Mouse (Mus musculus): ENCODE measurements around the gene Rnf7. TPM values are rescaled to one million over a fixed set of nuclear protein-coding genes. Genes with fewer than 3 reads are reported as not detected.

Rnf7 gene
- polyA plus RNA-seq, 1 experiment: 3.2 TPM

GRCm38 (mm10) chr9:96452956-96453355, 25.5 kb downstream of the Rnf7 start:
- Histone ChIP-seq H3K4me1 (ENCODE audit: control insufficient read depth) (no peaks in the 10 kb centered on the region), H3K36me3 (ENCODE audit: control insufficient read depth) (no peaks in the 10 kb centered on the region), H3K4me3 (replicated peaks) (no peak overlapping the region), H3K9me3 (ENCODE audit: control insufficient read depth, low read length) (no peaks in the 10 kb centered on the region), H3K27me3 (ENCODE audit: control insufficient read depth) (no peaks in the 10 kb centered on the region; the same call in 1 of the 2 replicates)
- TF ChIP-seq GATA1 (IDR thresholded peaks at IDR 0.05; ENCODE audit: low read length) (no peak), TAL1 (IDR thresholded peaks at IDR 0.05; ENCODE audit: low read length) (no peak)

GRCm38 (mm10) chr9:96450900-96451720, 27.4 kb downstream of the Rnf7 start:
- Histone ChIP-seq H3K9me3 (ENCODE audit: control insufficient read depth, low read length) (no peaks in the 10 kb centered on the region), H3K36me3 (ENCODE audit: control insufficient read depth) (no peaks in the 10 kb centered on the region), H3K4me1 (ENCODE audit: control insufficient read depth) (no peaks in the 10 kb centered on the region), H3K4me3 (replicated peaks) (no peak overlapping the region), H3K27me3 (ENCODE audit: control insufficient read depth) (no peaks in the 10 kb centered on the region; the same call in 1 of the 2 replicates)
- no peak for TF ChIP-seq TAL1 (IDR thresholded peaks at IDR 0.05; ENCODE audit: low read length)
- no peak for TF ChIP-seq GATA1 (IDR thresholded peaks at IDR 0.05; ENCODE audit: low read length)

GRCm38 (mm10) chr9:96449514-96449913, 29.0 kb downstream of the Rnf7 start:
- TF ChIP-seq GATA1 (IDR thresholded peaks at IDR 0.05; ENCODE audit: low read length) (no peak), TAL1 (IDR thresholded peaks at IDR 0.05; ENCODE audit: low read length) (no peak)
- H3K4me1 ChIP-seq (ENCODE audit: control insufficient read depth): no peaks in the 10 kb centered on the region
- H3K4me3 ChIP-seq (replicated peaks): no peak overlapping the region
- no peaks in the 10 kb centered on the region for H3K36me3 ChIP-seq (ENCODE audit: control insufficient read depth)
- no peaks in the 10 kb centered on the region for H3K27me3 ChIP-seq (ENCODE audit: control insufficient read depth)
- H3K9me3 ChIP-seq (ENCODE audit: control insufficient read depth, low read length): no peaks in the 10 kb centered on the region

- no peak for TF ChIP-seq GATA1 (IDR thresholded peaks at IDR 0.05; ENCODE audit: low read length)
- TF ChIP-seq TAL1 (IDR thresholded peaks at IDR 0.05; ENCODE audit: low read length): no peak
- no peaks in the 10 kb centered on the region for H3K36me3 ChIP-seq (ENCODE audit: control insufficient read depth)
- peaks cover 12% of the 10 kb centered on the region for H3K27me3 ChIP-seq (ENCODE audit: control insufficient read depth)
- H3K4me3 ChIP-seq (replicated peaks): no peak overlapping the region
- H3K9me3 ChIP-seq (ENCODE audit: control insufficient read depth, low read length): no peaks in the 10 kb centered on the region
- no peaks in the 10 kb centered on the region for H3K4me1 ChIP-seq (ENCODE audit: control insufficient read depth)
These were observed 33.1 kb downstream of the Rnf7 start for GRCm38 (mm10) chr9:96445351-96445750.

GRCm38 (mm10) chr9:96442081-96442480, 36.4 kb downstream of the Rnf7 start:
- H3K27me3 ChIP-seq (ENCODE audit: control insufficient read depth): peaks cover 45% of the 10 kb centered on the region
- H3K4me1 ChIP-seq (ENCODE audit: control insufficient read depth): peaks cover 2% of the 10 kb centered on the region; the same call in 1 of the 2 replicates
- H3K9me3 ChIP-seq (ENCODE audit: control insufficient read depth, low read length): no peaks in the 10 kb centered on the region
- H3K36me3 ChIP-seq (ENCODE audit: control insufficient read depth): no peaks in the 10 kb centered on the region
- TF ChIP-seq TAL1 (IDR thresholded peaks at IDR 0.05; ENCODE audit: low read length) (no peak), GATA1 (IDR thresholded peaks at IDR 0.05; ENCODE audit: low read length) (no peak)
- no peak overlapping the region for H3K4me3 ChIP-seq (replicated peaks)

- peaks cover 2% of the 10 kb centered on the region; the same call in 1 of the 2 replicates for H3K4me1 ChIP-seq (ENCODE audit: control insufficient read depth)
- H3K4me3 ChIP-seq (replicated peaks): no peak overlapping the region
- no peaks in the 10 kb centered on the region for H3K9me3 ChIP-seq (ENCODE audit: control insufficient read depth, low read length)
- no peaks in the 10 kb centered on the region for H3K36me3 ChIP-seq (ENCODE audit: control insufficient read depth)
- TF ChIP-seq GATA1 (IDR thresholded peaks at IDR 0.05; ENCODE audit: low read length) (no peak), TAL1 (IDR thresholded peaks at IDR 0.05; ENCODE audit: low read length) (no peak)
- H3K27me3 ChIP-seq (ENCODE audit: control insufficient read depth): peaks cover 61% of the 10 kb centered on the region
These were observed 40.1 kb downstream of the Rnf7 start for GRCm38 (mm10) chr9:96438334-96438871.

- Histone ChIP-seq H3K4me1 (ENCODE audit: control insufficient read depth) (peaks cover 2% of the 10 kb centered on the region; the same call in 1 of the 2 replicates), H3K27me3 (ENCODE audit: control insufficient read depth) (peaks cover 61% of the 10 kb centered on the region), H3K36me3 (ENCODE audit: control insufficient read depth) (no peaks in the 10 kb centered on the region), H3K4me3 (replicated peaks) (peak overlapping the region; percentile 3), H3K9me3 (ENCODE audit: control insufficient read depth, low read length) (no peaks in the 10 kb centered on the region)
- TF ChIP-seq GATA1 (IDR thresholded peaks at IDR 0.05; ENCODE audit: low read length) (no peak), TAL1 (IDR thresholded peaks at IDR 0.05; ENCODE audit: low read length) (no peak)
These were observed 40.6 kb downstream of the Rnf7 start for GRCm38 (mm10) chr9:96437805-96438333.

- Histone ChIP-seq H3K27me3 (ENCODE audit: control insufficient read depth) (peaks cover 61% of the 10 kb centered on the region), H3K4me3 (replicated peaks) (no peak overlapping the region), H3K9me3 (ENCODE audit: control insufficient read depth, low read length) (no peaks in the 10 kb centered on the region), H3K4me1 (ENCODE audit: control insufficient read depth) (peaks cover 2% of the 10 kb centered on the region; the same call in 1 of the 2 replicates), H3K36me3 (ENCODE audit: control insufficient read depth) (no peaks in the 10 kb centered on the region)
- no peak for TF ChIP-seq GATA1 (IDR thresholded peaks at IDR 0.05; ENCODE audit: low read length)
These were observed 41.3 kb downstream of the Rnf7 start for GRCm38 (mm10) chr9:96436901-96437804.
